Mouse (Mus musculus) thymus, adult 2 months (tissue): ENCODE results near the gene Wdr41.

Experiments
- CTCF ChIP-seq: fragments of 200-500 bp; IDR thresholded peaks from 2 replicates; pipeline ENCODE4 v1.5.1; 2012; ENCODE audit warnings: mild to moderate bottlenecking, control low read depth, low read length, moderate library complexity, borderline replicate concordance; ENCODE audit not compliant: control insufficient read depth, poor library complexity, insufficient read depth; ENCODE audit errors: extremely low read depth
- POLR2A ChIP-seq: fragments of 200-500 bp; IDR thresholded peaks from 2 replicates; pipeline ENCODE4 v1.6.1; 2012; ENCODE audit warnings: mild to moderate bottlenecking, low read length, control low read depth, moderate library complexity; ENCODE audit not compliant: control insufficient read depth, poor library complexity, insufficient read depth; ENCODE audit errors: extremely low read depth

DNA sequence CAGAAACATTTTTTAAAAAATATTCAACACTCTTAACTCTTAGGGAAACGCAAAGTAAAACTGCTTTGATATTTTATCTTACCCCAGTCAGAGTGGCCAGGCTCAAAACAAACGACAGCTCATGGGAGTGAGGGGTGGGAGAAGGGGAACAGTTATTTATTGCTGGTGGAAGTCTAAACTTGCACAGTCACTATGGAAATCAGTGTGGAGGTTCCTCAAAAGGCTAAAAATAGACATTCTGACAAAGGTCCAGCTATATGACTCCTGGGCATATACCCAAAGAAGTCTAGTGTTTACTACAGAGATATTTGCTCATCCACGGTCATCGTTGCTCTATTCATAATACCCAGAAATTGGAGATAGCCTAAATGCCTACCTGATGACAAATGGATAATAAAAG, 62.1 kb downstream of the Wdr41 start:
- no peak for TF ChIP-seq POLR2A
- no peak for TF ChIP-seq CTCF
